Mouse (Mus musculus) spleen, postnatal 4 days (tissue): ENCODE results near the gene Nfib.

Experiments used
- DNase-seq, 2 experiments: peaks; one replicate each; pipeline ENCODE4 v3.0.0; 2022; ENCODE audit warnings: low spot score in 2 of 2

The Nfib gene

GRCm38 (mm10) chr4:82624285-82625045, 81.1 kb downstream of the Nfib start:
- no peak for DNase-seq

- no peak for DNase-seq
Measured at GRCm38 (mm10) chr4:82623835-82624234, 81.7 kb downstream of the Nfib start.

GRCm38 (mm10) chr4:82623081-82623538, 82.4 kb downstream of the Nfib start:
- no peak for DNase-seq

- peak in 1 of 2 experiments; percentile 22 for DNase-seq
Measured at GRCm38 (mm10) chr4:82622321-82622836, 83.2 kb downstream of the Nfib start.

- DNase-seq = no peak
Measured at GRCm38 (mm10) chr4:82619539-82619941, 86.0 kb downstream of the Nfib start.

- DNase-seq = no peak
Measured at GRCm38 (mm10) chr4:82619003-82619402, 86.5 kb downstream of the Nfib start.

- DNase-seq = no peak
Measured at GRCm38 (mm10) chr4:82617257-82617656, 88.3 kb downstream of the Nfib start.

GRCm38 (mm10) chr4:82615712-82616111, 89.8 kb downstream of the Nfib start:
- DNase-seq = no peak

GRCm38 (mm10) chr4:82614466-82614805, 91.1 kb downstream of the Nfib start:
- DNase-seq = no peak

GRCm38 (mm10) chr4:82613606-82614465, 91.7 kb downstream of the Nfib start:
- no peak for DNase-seq

GRCm38 (mm10) chr4:82609676-82610075, 95.9 kb downstream of the Nfib start:
- DNase-seq = no peak

- DNase-seq = no peak
Measured at GRCm38 (mm10) chr4:82608768-82609610, 96.6 kb downstream of the Nfib start.

GRCm38 (mm10) chr4:82607266-82607665, 98.3 kb downstream of the Nfib start:
- DNase-seq = no peak

GRCm38 (mm10) chr4:82606351-82606750, 99.2 kb downstream of the Nfib start:
- DNase-seq = no peak

GRCm38 (mm10) chr4:82605034-82605784, 100.3 kb downstream of the Nfib start:
- DNase-seq = no peak

GRCm38 (mm10) chr4:82604501-82604900, 101.0 kb downstream of the Nfib start:
- no peak for DNase-seq

- no peak for DNase-seq
Measured at GRCm38 (mm10) chr4:82600636-82601035, 104.9 kb downstream of the Nfib start.

GRCm38 (mm10) chr4:82598436-82598835, 107.1 kb downstream of the Nfib start:
- no peak for DNase-seq

- no peak for DNase-seq
Measured at GRCm38 (mm10) chr4:82593681-82594666, 111.6 kb downstream of the Nfib start.
